Mouse (Mus musculus) C2C12 (cell line): ENCODE measurements at regions not wholly inside any gene's neighbourhood (a gene's known extent, or its start where the extent isn't known, plus 50 kb on each side); places are given as distances from the start of the nearest gene placed in this dataset.
"Not testable (repeated sequence)": the region's sequence is repeated elsewhere in the genome, so short reads cannot be mapped to it uniquely, and the experiment has no call there.

Source experiments
- H3K27me3 ChIP-seq: one replicate; pipeline ENCODE4 v1.6.1; 2011; ENCODE audit not compliant: control insufficient read depth, insufficient read depth, insufficient read length
- H3K36me3 ChIP-seq: one replicate; pipeline ENCODE4 v1.6.1; 2011; ENCODE audit not compliant: control insufficient read depth, insufficient read depth
- H3K4me3 ChIP-seq: one replicate; pipeline ENCODE4 v1.5.1; 2011; ENCODE audit warnings: mild to moderate bottlenecking, control low read depth; ENCODE audit not compliant: poor library complexity, insufficient read depth, severe bottlenecking
- H3K79me2 ChIP-seq: one replicate; pipeline ENCODE4 v1.6.1; 2011; ENCODE audit not compliant: control insufficient read depth, insufficient read depth
- H3K79me3 ChIP-seq: one replicate; pipeline ENCODE4 v1.6.1; 2011; ENCODE audit warnings: low read depth, control low read depth
- H3ac ChIP-seq: one replicate; pipeline ENCODE3; 2011; ENCODE audit warnings: low read depth; ENCODE audit not compliant: control insufficient read depth, insufficient read length
- CEBPB ChIP-seq: IDR thresholded peaks from one replicate; pipeline ENCODE4 v1.6.1; 2011; ENCODE audit warnings: low read depth, mild to moderate bottlenecking, control low read depth, moderate library complexity
- CTCF ChIP-seq: IDR thresholded peaks from one replicate; pipeline ENCODE4 v1.5.1; 2011; ENCODE audit not compliant: control insufficient read depth, insufficient read depth, insufficient read length
- FOSL1 ChIP-seq: IDR thresholded peaks from one replicate; pipeline ENCODE4 v1.8.0; 2011; ENCODE audit warnings: mild to moderate bottlenecking, low read length; ENCODE audit not compliant: poor library complexity, insufficient read depth, severe bottlenecking
- MAX ChIP-seq: IDR thresholded peaks from one replicate; pipeline ENCODE4 v1.6.1; 2011; ENCODE audit warnings: mild to moderate bottlenecking, control low read depth
- MYOD1 ChIP-seq: IDR thresholded peaks from one replicate; pipeline ENCODE4 v1.6.1; 2011; ENCODE audit warnings: low read depth; ENCODE audit not compliant: control insufficient read depth, insufficient read length
- MYOG ChIP-seq: IDR thresholded peaks from one replicate; pipeline ENCODE4 v1.6.1; 2011; ENCODE audit not compliant: control insufficient read depth, insufficient read length; ENCODE audit errors: extremely low read depth
- USF1 ChIP-seq: IDR thresholded peaks from one replicate; pipeline ENCODE4 v1.6.1; 2011; ENCODE audit warnings: low read depth, mild to moderate bottlenecking, control low read depth, moderate library complexity

- Histone ChIP-seq H3ac (no peak overlapping the region), H3K79me2 (no peaks in the 10 kb centered on the region), H3K4me3 (no peak overlapping the region), H3K36me3 (no peaks in the 10 kb centered on the region), H3K27me3 (peaks cover 5% of the 10 kb centered on the region), H3K79me3 (no peaks in the 10 kb centered on the region)
- TF ChIP-seq MAX (no peak), FOSL1 (no peak), CTCF (no peak), USF1 (no peak), MYOG (no peak), CEBPB (no peak), MYOD1 (no peak)
These were observed 51.7 kb upstream of the Fam174b start for GRCm38 (mm10) chr7:73688451-73688850.

GRCm38 (mm10) chr7:73686245-73686644, 53.9 kb upstream of the Fam174b start:
- not testable (repeated sequence) for H3K4me3 ChIP-seq, H3K36me3 ChIP-seq, H3ac ChIP-seq, H3K79me3 ChIP-seq, H3K79me2 ChIP-seq
- peaks cover 27% of the 10 kb centered on the region for H3K27me3 ChIP-seq

GRCm38 (mm10) chr7:73682756-73683155, 57.3 kb upstream of the Fam174b start:
- H3K79me3 ChIP-seq, result no peaks in the 10 kb centered on the region
- no peaks in the 10 kb centered on the region for H3K36me3 ChIP-seq
- H3K79me2 ChIP-seq, result no peaks in the 10 kb centered on the region
- no peak for TF ChIP-seq MAX
- no peak for TF ChIP-seq MYOG
- TF ChIP-seq CEBPB, result no peak
- TF ChIP-seq FOSL1, result no peak
- no peak for TF ChIP-seq USF1
- no peak overlapping the region for H3ac ChIP-seq
- H3K4me3 ChIP-seq, result no peak overlapping the region
- peaks cover 30% of the 10 kb centered on the region for H3K27me3 ChIP-seq

- peaks cover 7% of the 10 kb centered on the region for H3K27me3 ChIP-seq
- H3K79me3 ChIP-seq, result no peaks in the 10 kb centered on the region
- no peak overlapping the region for H3K4me3 ChIP-seq
- H3ac ChIP-seq, result no peak overlapping the region
- no peaks in the 10 kb centered on the region for H3K36me3 ChIP-seq
- H3K79me2 ChIP-seq, result no peaks in the 10 kb centered on the region
- no peak for TF ChIP-seq MAX
- TF ChIP-seq MYOG, result no peak
- TF ChIP-seq MYOD1, result no peak
- no peak for TF ChIP-seq CTCF
- no peak for TF ChIP-seq USF1
- no peak for TF ChIP-seq FOSL1
- TF ChIP-seq CEBPB, result no peak
These were observed 69.5 kb upstream of the Fam174b start for GRCm38 (mm10) chr7:73670598-73670997.

GRCm38 (mm10) chr7:73668791-73669190, 71.3 kb upstream of the Fam174b start:
- Histone ChIP-seq H3K27me3 (peaks cover 7% of the 10 kb centered on the region), H3K36me3 (no peaks in the 10 kb centered on the region), H3K4me3 (no peak overlapping the region), H3K79me2 (no peaks in the 10 kb centered on the region), H3ac (no peak overlapping the region), H3K79me3 (no peaks in the 10 kb centered on the region)
- TF ChIP-seq MAX, result no peak
- TF ChIP-seq CTCF, result no peak
- TF ChIP-seq USF1, result no peak
- TF ChIP-seq MYOD1, result no peak
- no peak for TF ChIP-seq CEBPB
- no peak for TF ChIP-seq MYOG
- TF ChIP-seq FOSL1, result no peak

- no peak for TF ChIP-seq MAX
- no peak for TF ChIP-seq USF1
- TF ChIP-seq MYOD1, result no peak
- no peak for TF ChIP-seq CTCF
- Histone ChIP-seq H3ac (no peak overlapping the region), H3K36me3 (no peaks in the 10 kb centered on the region), H3K27me3 (peaks cover 7% of the 10 kb centered on the region), H3K79me3 (no peaks in the 10 kb centered on the region), H3K4me3 (no peak overlapping the region), H3K79me2 (no peaks in the 10 kb centered on the region)
These were observed 73.0 kb upstream of the Fam174b start for GRCm38 (mm10) chr7:73666921-73667675.
